Mouse (Mus musculus): ENCODE results near the gene Tmem106c.

Tmem106c gene

GRCm38 (mm10) chr15:97992027-97992711 lies 28.2 kb downstream of the Tmem106c start:
- in situ Hi-C loops (cut with MboI; ENCODE audit: unreplicated experiment in 2 of 2): loop anchor here in 1 of 2 experiments (25.0 kb wide), 1 partner anchor 1520 kb away; no protein-coding TSS in a partner anchor

GRCm38 (mm10) chr15:97992712-97993286 lies 28.8 kb downstream of the Tmem106c start:
- in situ Hi-C loops (cut with MboI; ENCODE audit: unreplicated experiment in 2 of 2): loop anchor here in 1 of 2 experiments (25.0 kb wide), 1 partner anchor 1520 kb away; no protein-coding TSS in a partner anchor

- in situ Hi-C loops (cut with MboI; ENCODE audit: unreplicated experiment in 2 of 2): loop anchor here in 1 of 2 experiments (25.0 kb wide), 1 partner anchor 1516 kb away; no protein-coding TSS in a partner anchor
Measured at GRCm38 (mm10) chr15:97996716-97997256, 32.8 kb downstream of the Tmem106c start.

- in situ Hi-C loops (cut with MboI; ENCODE audit: unreplicated experiment in 2 of 2): loop anchor here in 1 of 2 experiments (25.0 kb wide), 1 partner anchor 1513 kb away; no protein-coding TSS in a partner anchor
Measured at GRCm38 (mm10) chr15:97999546-97999945, 35.5 kb downstream of the Tmem106c start.

GRCm38 (mm10) chr15:97999991-98000390 lies 36.0 kb downstream of the Tmem106c start:
- in situ Hi-C loops (cut with MboI; ENCODE audit: unreplicated experiment in 2 of 2): loop anchor here in 1 of 2 experiments (25.0 kb wide), 1 partner anchor 1512 kb away; no protein-coding TSS in a partner anchor

- in situ Hi-C loops (cut with MboI; ENCODE audit: unreplicated experiment in 2 of 2): no loop called here
Measured at GRCm38 (mm10) chr15:98001321-98002112, 37.5 kb downstream of the Tmem106c start.

GRCm38 (mm10) chr15:98002113-98002990 lies 38.4 kb downstream of the Tmem106c start:
- in situ Hi-C loops (cut with MboI; ENCODE audit: unreplicated experiment in 2 of 2): no loop called here

- in situ Hi-C loops (cut with MboI; ENCODE audit: unreplicated experiment in 2 of 2): no loop called here
Measured at GRCm38 (mm10) chr15:98002991-98003821, 39.2 kb downstream of the Tmem106c start.

GRCm38 (mm10) chr15:98003822-98004739 lies 40.1 kb downstream of the Tmem106c start, which contains the start of gene Col2a1:
Col2a1 (minus strand) TSS chr15:98004695.
- in situ Hi-C loops (cut with MboI; ENCODE audit: unreplicated experiment in 2 of 2): no loop called here

GRCm38 (mm10) chr15:98004740-98005159 lies 40.8 kb downstream of the Tmem106c start:
- in situ Hi-C loops (cut with MboI; ENCODE audit: unreplicated experiment in 2 of 2): no loop called here

- in situ Hi-C loops (cut with MboI; ENCODE audit: unreplicated experiment in 2 of 2): no loop called here
Measured at GRCm38 (mm10) chr15:98005181-98005580, 41.2 kb downstream of the Tmem106c start.

- in situ Hi-C loops (cut with MboI; ENCODE audit: unreplicated experiment in 2 of 2): no loop called here
Measured at GRCm38 (mm10) chr15:98012810-98013209, 48.8 kb downstream of the Tmem106c start.

GRCm38 (mm10) chr15:98017925-98018324 lies 53.9 kb downstream of the Tmem106c start:
- in situ Hi-C loops (cut with MboI; ENCODE audit: unreplicated experiment in 2 of 2): no loop called here

- in situ Hi-C loops (cut with MboI; ENCODE audit: unreplicated experiment in 2 of 2): no loop called here
Measured at GRCm38 (mm10) chr15:98019047-98019446, 55.0 kb downstream of the Tmem106c start.

All from v-Abl transformed pro-B cells (cell line).